Mouse (Mus musculus): ENCODE results near the gene Sdhaf1. TPM values are rescaled to one million over a fixed set of nuclear protein-coding genes. Genes with fewer than 3 reads are reported as not detected.

Gene Sdhaf1
- polyA plus RNA-seq, 1 experiment from 2014 or later, result 14.3 TPM

- ATAC-seq (ENCODE audit: insufficient read depth, low FRiP score, low read depth), result no peak
- H3K4me3 ChIP-seq (replicated peaks), result no peak overlapping the region
- no peak overlapping the region for H3K4me2 ChIP-seq
- H3K27me3 ChIP-seq (replicated peaks), result no peaks in the 10 kb centered on the region
- H3K36me3 ChIP-seq, result no peaks in the 10 kb centered on the region
- no peak overlapping the region for H3K27ac ChIP-seq
- 0 out of 2 replicates have a peak, but pooled peaks cover 11% of the 10 kb centered on the region for H3K4me1 ChIP-seq
- H3K9me3 ChIP-seq, result no peaks in the 10 kb centered on the region
- WGBS, result 63% methylated on average over 7 of the region's 7 CpGs
- H3K9ac ChIP-seq, result no peak overlapping the region
Measured at GRCm38 (mm10) chr7:30289071-30289713, 34.5 kb downstream of the Sdhaf1 start.

GRCm38 (mm10) chr7:30288046-30288445 is 35.6 kb downstream of the Sdhaf1 start:
- H3K9ac ChIP-seq, result no peak overlapping the region
- 0 out of 2 replicates have a peak, but pooled peaks cover 7% of the 10 kb centered on the region for H3K4me1 ChIP-seq
- H3K4me3 ChIP-seq (replicated peaks), result no peak overlapping the region
- WGBS, result 65% methylated on average over 6 of the region's 6 CpGs
- no peak overlapping the region for H3K4me2 ChIP-seq
- ATAC-seq (ENCODE audit: insufficient read depth, low FRiP score, low read depth), result no peak
- no peak overlapping the region for H3K27ac ChIP-seq
- no peaks in the 10 kb centered on the region for H3K27me3 ChIP-seq (replicated peaks)
- no peaks in the 10 kb centered on the region for H3K9me3 ChIP-seq
- H3K36me3 ChIP-seq, result no peaks in the 10 kb centered on the region

- Histone ChIP-seq H3K9ac (no peak overlapping the region), H3K27ac (no peak overlapping the region), H3K9me3 (no peaks in the 10 kb centered on the region), H3K4me3 (replicated peaks) (no peak overlapping the region), H3K4me2 (no peak overlapping the region), H3K36me3 (no peaks in the 10 kb centered on the region), H3K27me3 (replicated peaks) (no peaks in the 10 kb centered on the region), H3K4me1 (0 out of 2 replicates have a peak, but pooled peaks cover 4% of the 10 kb centered on the region)
- no peak for ATAC-seq (ENCODE audit: insufficient read depth, low FRiP score, low read depth)
- 64% methylated on average over 8 of the region's 8 CpGs for WGBS
Measured at GRCm38 (mm10) chr7:30286701-30287410, 36.8 kb downstream of the Sdhaf1 start.

GRCm38 (mm10) chr7:30282740-30283139 is 41.0 kb downstream of the Sdhaf1 start:
- no peak overlapping the region for H3K4me3 ChIP-seq (replicated peaks)
- H3K36me3 ChIP-seq, result no peaks in the 10 kb centered on the region
- H3K9ac ChIP-seq, result no peak overlapping the region
- no peaks in the 10 kb centered on the region for H3K9me3 ChIP-seq
- WGBS, result 77% methylated on average over 7 of the region's 7 CpGs
- H3K27ac ChIP-seq, result no peak overlapping the region
- H3K4me2 ChIP-seq, result no peak overlapping the region
- no peak for ATAC-seq (ENCODE audit: insufficient read depth, low FRiP score, low read depth)
- H3K4me1 ChIP-seq, result peaks cover 3% of the 10 kb centered on the region; the same call in 1 of the 2 replicates
- no peaks in the 10 kb centered on the region for H3K27me3 ChIP-seq (replicated peaks)

GRCm38 (mm10) chr7:30281522-30281921 is 42.2 kb downstream of the Sdhaf1 start:
- Histone ChIP-seq H3K4me1 (peaks cover 3% of the 10 kb centered on the region; the same call in 1 of the 2 replicates), H3K36me3 (no peaks in the 10 kb centered on the region), H3K27me3 (replicated peaks) (no peaks in the 10 kb centered on the region), H3K4me2 (peak overlapping the region; percentile 94; the same call in 1 of the 2 replicates), H3K9me3 (no peaks in the 10 kb centered on the region), H3K4me3 (replicated peaks) (0 out of 2 replicates have a peak overlapping the region, but pooled peaks have one; percentile 92), H3K27ac (peak overlapping the region; percentile 98; the same call in 1 of the 2 replicates), H3K9ac (no peak overlapping the region)
- WGBS, result 64% methylated on average over 4 of the region's 4 CpGs
- no peak for ATAC-seq (ENCODE audit: insufficient read depth, low FRiP score, low read depth)

- no peaks in the 10 kb centered on the region for H3K27me3 ChIP-seq (replicated peaks)
- peak overlapping the region; percentile 92 for H3K4me3 ChIP-seq (replicated peaks)
- under 1% methylated on average over 20 of the region's 20 CpGs for WGBS
- H3K4me1 ChIP-seq, result peaks cover 3% of the 10 kb centered on the region; the same call in 1 of the 2 replicates
- peak; percentile 76 for ATAC-seq (ENCODE audit: insufficient read depth, low FRiP score, low read depth)
- H3K36me3 ChIP-seq, result no peaks in the 10 kb centered on the region
- no peaks in the 10 kb centered on the region for H3K9me3 ChIP-seq
- H3K9ac ChIP-seq, result no peak overlapping the region
- peak overlapping the region; percentile 98 for H3K27ac ChIP-seq
- H3K4me2 ChIP-seq, result peak overlapping the region; percentile 94
Measured at GRCm38 (mm10) chr7:30280670-30281138, 43.0 kb downstream of the Sdhaf1 start.

- peaks cover 3% of the 10 kb centered on the region; the same call in 1 of the 2 replicates for H3K4me1 ChIP-seq
- peak within 1 kb of the TSS; percentile 94 for H3K4me2 ChIP-seq
- H3K36me3 ChIP-seq, result no peaks in the 10 kb centered on the region
- no peaks in the 10 kb centered on the region for H3K9me3 ChIP-seq
- peak within 1 kb of the TSS; percentile 92 for H3K4me3 ChIP-seq (replicated peaks)
- under 1% methylated on average over 49 of the region's 49 CpGs for WGBS
- peak; percentile 93 for ATAC-seq (ENCODE audit: insufficient read depth, low FRiP score, low read depth)
- no peaks in the 10 kb centered on the region for H3K27me3 ChIP-seq (replicated peaks)
- peak within 1 kb of the TSS; percentile 98 for H3K27ac ChIP-seq
- peak within 1 kb of the TSS; percentile 25; the same call in 1 of the 2 replicates for H3K9ac ChIP-seq
Measured at GRCm38 (mm10) chr7:30279951-30280669, 43.6 kb downstream of the Sdhaf1 start, which contains the start of the genes Thap8 and Wdr62. Thap8 (plus strand) TSS chr7:30280094. Wdr62 (minus strand) TSS chr7:30280419.

GRCm38 (mm10) chr7:30279536-30279935 is 44.2 kb downstream of the Sdhaf1 start:
- Histone ChIP-seq H3K27ac (peak overlapping the region; percentile 98), H3K4me2 (peak overlapping the region; percentile 94), H3K9ac (no peak overlapping the region; the same call in 1 of the 2 replicates), H3K27me3 (replicated peaks) (no peaks in the 10 kb centered on the region), H3K36me3 (no peaks in the 10 kb centered on the region), H3K4me1 (peaks cover 3% of the 10 kb centered on the region; the same call in 1 of the 2 replicates), H3K9me3 (no peaks in the 10 kb centered on the region), H3K4me3 (replicated peaks) (peak overlapping the region; percentile 92)
- WGBS, result under 1% methylated on average over 6 of the region's 6 CpGs
- ATAC-seq (ENCODE audit: insufficient read depth, low FRiP score, low read depth), result no peak

- Histone ChIP-seq H3K4me3 (replicated peaks) (peak overlapping the region; percentile 92; the same call in 1 of the 2 replicates), H3K4me2 (peak overlapping the region; percentile 94; the same call in 1 of the 2 replicates), H3K9ac (no peak overlapping the region), H3K4me1 (peaks cover 3% of the 10 kb centered on the region; the same call in 1 of the 2 replicates), H3K27ac (no peak overlapping the region), H3K9me3 (no peaks in the 10 kb centered on the region), H3K36me3 (no peaks in the 10 kb centered on the region), H3K27me3 (replicated peaks) (no peaks in the 10 kb centered on the region)
- ATAC-seq (ENCODE audit: insufficient read depth, low FRiP score, low read depth), result no peak
- 51% methylated on average over 2 of the region's 2 CpGs for WGBS
Measured at GRCm38 (mm10) chr7:30278911-30279310, 44.8 kb downstream of the Sdhaf1 start.

- H3K4me1 ChIP-seq, result peaks cover under 1% of the 10 kb centered on the region; the same call in 1 of the 2 replicates
- no peaks in the 10 kb centered on the region for H3K9me3 ChIP-seq
- H3K9ac ChIP-seq, result no peak overlapping the region
- H3K4me3 ChIP-seq (replicated peaks), result no peak overlapping the region
- H3K27me3 ChIP-seq (replicated peaks), result no peaks in the 10 kb centered on the region
- peaks cover 10% of the 10 kb centered on the region; the same call in 1 of the 2 replicates for H3K36me3 ChIP-seq
- no peak overlapping the region for H3K4me2 ChIP-seq
- WGBS, result 53% methylated on average over 6 of the region's 6 CpGs
- no peak for ATAC-seq (ENCODE audit: insufficient read depth, low FRiP score, low read depth)
- no peak overlapping the region for H3K27ac ChIP-seq
Measured at GRCm38 (mm10) chr7:30274383-30274782, 49.3 kb downstream of the Sdhaf1 start.
